Mouse (Mus musculus) frontal cortex, adult 2 months (tissue): Measurements from ENCODE around the gene Xxylt1. TPM values are rescaled to one million over a fixed set of nuclear protein-coding genes. Genes with fewer than 3 reads are reported as not detected.

Source experiments
- DNase-seq, 2 experiments: peaks; one replicate each; pipeline ENCODE4 v3.0.0; 2022; ENCODE audit warnings: low spot score in 1 of 2; ENCODE audit errors: extremely low spot score in 1 of 2
- polyA plus RNA-seq: library from polyadenylated mRNA; depleted of rRNA; stranded (reverse); fragments of >200 nt; gene quantifications from 2 replicates; pipeline ENCODE4 v1.2.3, GENCODE M21; 2012

Gene Xxylt1
- polyA plus RNA-seq, 1 experiment, result 14.3 TPM

- DNase-seq, result no peak
Observed at GRCm38 (mm10) chr16:31062918-31063317, 18.3 kb downstream of the Xxylt1 start.

- DNase-seq, result no peak
Observed at GRCm38 (mm10) chr16:31061246-31061880, 19.9 kb downstream of the Xxylt1 start.

- no peak for DNase-seq
Observed at GRCm38 (mm10) chr16:31060714-31061113, 20.5 kb downstream of the Xxylt1 start.

- DNase-seq, result no peak
Observed at GRCm38 (mm10) chr16:31060226-31060625, 21.0 kb downstream of the Xxylt1 start.

GRCm38 (mm10) chr16:31059730-31060129 is 21.5 kb downstream of the Xxylt1 start:
- no peak for DNase-seq

- DNase-seq, result no peak
Observed at GRCm38 (mm10) chr16:31052812-31053211, 28.4 kb downstream of the Xxylt1 start.

- no peak for DNase-seq
Observed at GRCm38 (mm10) chr16:31052177-31052726, 29.0 kb downstream of the Xxylt1 start.

- no peak for DNase-seq
Observed at GRCm38 (mm10) chr16:31050701-31051100, 30.5 kb downstream of the Xxylt1 start.

- DNase-seq, result no peak
Observed at GRCm38 (mm10) chr16:31048194-31048593, 33.0 kb downstream of the Xxylt1 start.

- no peak for DNase-seq
Observed at GRCm38 (mm10) chr16:31047186-31047898, 33.9 kb downstream of the Xxylt1 start.

GRCm38 (mm10) chr16:31046217-31046659 is 35.0 kb downstream of the Xxylt1 start:
- DNase-seq, result peak; percentile 16 to 63

GRCm38 (mm10) chr16:31045211-31045610 is 36.0 kb downstream of the Xxylt1 start:
- no peak for DNase-seq

- DNase-seq, result no peak
Observed at GRCm38 (mm10) chr16:31043136-31043535, 38.1 kb downstream of the Xxylt1 start.

GRCm38 (mm10) chr16:31041566-31041965 is 39.7 kb downstream of the Xxylt1 start:
- no peak for DNase-seq

GRCm38 (mm10) chr16:31039803-31040459 is 41.3 kb downstream of the Xxylt1 start:
- no peak for DNase-seq

GRCm38 (mm10) chr16:31037431-31037830 is 43.8 kb downstream of the Xxylt1 start:
- DNase-seq, result no peak

GRCm38 (mm10) chr16:31035651-31036245 is 45.5 kb downstream of the Xxylt1 start:
- DNase-seq, result no peak

- no peak for DNase-seq
Observed at GRCm38 (mm10) chr16:31035235-31035634, 46.0 kb downstream of the Xxylt1 start.

- no peak for DNase-seq
Observed at GRCm38 (mm10) chr16:31034051-31034450, 47.2 kb downstream of the Xxylt1 start.

- DNase-seq, result no peak
Observed at GRCm38 (mm10) chr16:31029739-31030485, 51.3 kb downstream of the Xxylt1 start.
